Mouse (Mus musculus): ENCODE data around the gene Hipk1. TPM values are rescaled to one million over a fixed set of nuclear protein-coding genes. Genes with fewer than 3 reads are reported as not detected.
A peak's percentile ranks its signal among the peaks of the same experiment; 100 is the strongest.
"Not testable (repeated sequence)": the region's sequence is repeated elsewhere in the genome, so short reads cannot be mapped to it uniquely, and the experiment has no call there.

Gene Hipk1
- total RNA-seq (2021): 100 to 1,000 TPM in 1 of 2 experiments, 10 to 100 TPM in 1; 98.1 to 109 TPM
- 50.8 and 61.5 TPM in 2 replicates for polyA plus RNA-seq (2012; rRNA removed)
- long read RNA-seq, full-length matches to known transcripts: 8 of 35 reads
- long read RNA-seq, partial matches to known transcripts: 6 of 35 reads
- long read RNA-seq, other reads (novel, unspliced or antisense): 21 of 35 reads

DNA sequence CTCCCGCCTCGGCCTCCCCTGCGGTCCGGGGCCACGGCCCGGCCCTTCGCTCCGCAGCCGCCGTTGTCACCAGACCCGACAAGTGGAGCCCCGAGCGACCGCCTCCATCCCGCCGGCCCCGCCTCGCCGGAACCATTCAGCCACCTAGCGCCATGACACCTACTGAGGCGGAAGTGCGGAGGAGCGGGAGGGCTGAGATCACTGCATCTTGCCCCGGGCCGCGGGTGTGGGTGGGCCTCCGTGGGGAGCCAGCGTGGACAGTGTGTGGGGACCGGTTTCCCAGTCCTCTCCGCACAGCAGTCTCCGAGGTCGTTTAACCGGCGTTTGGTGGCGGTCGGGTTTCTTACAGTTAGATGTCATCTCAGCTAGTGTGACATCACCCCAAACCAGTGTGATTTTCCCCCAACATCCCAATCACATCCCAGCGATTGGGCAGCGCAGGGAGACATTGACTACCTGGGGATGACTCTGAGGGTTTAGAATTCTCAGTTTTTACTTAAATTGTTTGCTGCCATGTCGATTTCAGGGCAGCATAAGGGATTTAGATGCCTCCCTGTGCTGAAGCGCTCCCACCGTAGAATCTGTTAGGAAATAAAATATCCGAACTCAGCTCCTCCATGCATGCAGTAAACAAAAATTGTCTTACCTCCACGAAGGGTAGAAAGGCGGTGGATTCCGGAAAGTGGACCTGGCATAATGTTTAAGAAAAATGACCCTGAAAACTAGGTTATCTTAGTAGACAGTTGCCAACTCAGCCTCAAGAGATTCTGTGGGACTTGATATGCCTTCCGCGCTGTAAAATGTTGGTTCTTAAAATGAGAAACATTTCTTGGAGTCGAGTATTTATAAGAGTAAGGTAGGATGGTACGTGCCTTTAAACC lies at the start of gene Hipk1:
Hipk1 (minus strand) TSS at position 334 of the 881 bp plus-strand sequence.
- H3K27me3 ChIP-seq (ENCODE audit: control insufficient read depth, insufficient read depth, low read length): no peaks in the 10 kb centered on the region
- WGBS: 9% methylated on average over 48 of the region's 49 CpGs
- DNase-seq: peak; percentile 94 to 96
- H3K27ac ChIP-seq: peak within 1 kb of the TSS; percentile 97
- H3K4me1 ChIP-seq (ENCODE audit: control insufficient read depth, insufficient read depth, low read length): peaks cover 24% of the 10 kb centered on the region
- H3K9ac ChIP-seq (ENCODE audit: low read depth, low read length): peak within 1 kb of the TSS; percentile 87
- H3K36me3 ChIP-seq (ENCODE audit: control insufficient read depth, insufficient read depth, low read length): peaks cover 20% of the 10 kb centered on the region
- H3K79me2 ChIP-seq (replicated peaks; ENCODE audit: control insufficient read depth, insufficient read depth, low read length): peaks cover 2% of the 10 kb centered on the region
- peak within 1 kb of the TSS; percentile 93 for H3K4me3 ChIP-seq
- intact Hi-C loops (cut with DNase I): loop anchor here (1.0 to 2.0 kb wide), 3 partner anchors 11 to 19 kb away; partner anchors contain the start of genes Ap4b1, Dclre1b and Gm43064
- TF ChIP-seq POLR2A (IDR thresholded peaks at IDR 0.05; ENCODE audit: insufficient read depth, low read depth, low read length) (peak; percentile 90), EP300 (IDR thresholded peaks at IDR 0.05; ENCODE audit: insufficient read depth, low read depth, low read length) (peak; percentile 64; the same call in 1 of the 2 replicates), CTCF (IDR thresholded peaks at IDR 0.05) (0 out of 2 replicates have a peak, but pooled peaks have one; percentile 8)

- H3K9ac ChIP-seq (ENCODE audit: low read depth, low read length); intact Hi-C loops (cut with DNase I); H3K36me3 ChIP-seq (ENCODE audit: control insufficient read depth, insufficient read depth, low read length); H3K27me3 ChIP-seq (ENCODE audit: control insufficient read depth, insufficient read depth, low read length); H3K27ac ChIP-seq; DNase-seq; H3K4me1 ChIP-seq (ENCODE audit: control insufficient read depth, insufficient read depth, low read length); H3K4me3 ChIP-seq; H3K79me2 ChIP-seq (replicated peaks; ENCODE audit: control insufficient read depth, insufficient read depth, low read length): not testable (repeated sequence)
- WGBS: 86% methylated on average over 7 of the region's 7 CpGs
Observed at GRCm38 (mm10) chr3:103840946-103841345, 49.6 kb upstream of the Hipk1 start.

DNA sequence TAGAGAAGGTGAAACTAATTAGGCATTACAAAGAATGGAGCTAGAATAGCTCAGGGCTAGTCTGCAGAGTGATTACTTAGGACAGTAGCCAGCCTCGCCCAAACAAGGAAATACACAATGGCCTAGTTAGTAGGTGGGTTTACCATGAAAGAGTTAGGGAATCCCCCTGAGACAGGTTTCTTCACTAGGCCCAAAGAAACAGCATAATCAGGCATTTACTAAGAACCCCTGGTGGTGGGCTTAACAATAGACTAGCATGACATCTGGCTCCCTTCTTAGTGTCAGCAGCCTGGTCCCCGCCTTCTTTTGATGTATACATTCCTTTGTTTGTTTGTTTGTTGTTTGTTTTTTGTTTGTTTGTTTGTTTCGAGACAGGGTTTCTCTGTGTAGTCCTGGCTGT lies 48.8 kb upstream of the Hipk1 start:
- intact Hi-C loops (cut with DNase I); DNase-seq; H3K27me3 ChIP-seq (ENCODE audit: control insufficient read depth, insufficient read depth, low read length); H3K36me3 ChIP-seq (ENCODE audit: control insufficient read depth, insufficient read depth, low read length); H3K4me3 ChIP-seq; H3K27ac ChIP-seq; H3K79me2 ChIP-seq (replicated peaks; ENCODE audit: control insufficient read depth, insufficient read depth, low read length); H3K9ac ChIP-seq (ENCODE audit: low read depth, low read length); H3K4me1 ChIP-seq (ENCODE audit: control insufficient read depth, insufficient read depth, low read length): not testable (repeated sequence)
- 86% methylated on average over 3 of the region's 3 CpGs for WGBS

DNA sequence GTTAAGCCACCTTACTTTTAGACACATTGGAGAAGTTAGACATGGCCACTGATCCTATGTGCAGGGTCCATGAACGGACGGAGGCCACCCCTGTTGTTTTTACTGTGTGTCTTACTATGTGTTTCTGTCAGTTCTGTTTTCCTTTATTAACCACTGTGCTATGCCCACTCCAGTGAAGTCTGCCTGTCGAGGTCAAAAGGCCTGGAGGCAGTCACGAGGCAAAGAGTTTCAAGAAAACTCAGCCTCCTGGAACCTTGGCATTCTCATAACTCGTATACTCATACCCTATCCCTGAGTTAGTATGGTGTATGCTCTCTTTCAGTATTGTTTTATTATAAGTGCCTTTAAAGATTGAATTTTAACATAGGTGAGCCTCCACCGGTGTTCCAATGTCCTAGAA lies 48.3 kb upstream of the Hipk1 start:
- no peak overlapping the region for H3K27ac ChIP-seq
- intact Hi-C loops (cut with DNase I): no loop called here
- no peak overlapping the region for H3K4me3 ChIP-seq
- TF ChIP-seq CTCF (IDR thresholded peaks at IDR 0.05) (no peak), EP300 (IDR thresholded peaks at IDR 0.05; ENCODE audit: insufficient read depth, low read depth, low read length) (no peak), POLR2A (IDR thresholded peaks at IDR 0.05; ENCODE audit: insufficient read depth, low read depth, low read length) (no peak)
- H3K36me3 ChIP-seq (ENCODE audit: control insufficient read depth, insufficient read depth, low read length): no peaks in the 10 kb centered on the region
- no peak overlapping the region for H3K9ac ChIP-seq (ENCODE audit: low read depth, low read length)
- WGBS: 89% methylated on average over 6 of the region's 6 CpGs
- no peaks in the 10 kb centered on the region for H3K79me2 ChIP-seq (replicated peaks; ENCODE audit: control insufficient read depth, insufficient read depth, low read length)
- H3K4me1 ChIP-seq (ENCODE audit: control insufficient read depth, insufficient read depth, low read length): no peaks in the 10 kb centered on the region
- no peak for DNase-seq
- no peaks in the 10 kb centered on the region for H3K27me3 ChIP-seq (ENCODE audit: control insufficient read depth, insufficient read depth, low read length)

GRCm38 (mm10) chr3:103836453-103836852 lies 45.1 kb upstream of the Hipk1 start:
- Histone ChIP-seq H3K4me3 (no peak overlapping the region), H3K4me1 (ENCODE audit: control insufficient read depth, insufficient read depth, low read length) (no peaks in the 10 kb centered on the region), H3K27me3 (ENCODE audit: control insufficient read depth, insufficient read depth, low read length) (no peaks in the 10 kb centered on the region), H3K27ac (no peak overlapping the region), H3K79me2 (replicated peaks; ENCODE audit: control insufficient read depth, insufficient read depth, low read length) (no peaks in the 10 kb centered on the region), H3K9ac (ENCODE audit: low read depth, low read length) (no peak overlapping the region), H3K36me3 (ENCODE audit: control insufficient read depth, insufficient read depth, low read length) (no peaks in the 10 kb centered on the region)
- WGBS: 92% methylated on average over 5 of the region's 5 CpGs
- TF ChIP-seq CTCF (IDR thresholded peaks at IDR 0.05): no peak
- no peak for TF ChIP-seq EP300 (IDR thresholded peaks at IDR 0.05; ENCODE audit: insufficient read depth, low read depth, low read length)
- TF ChIP-seq POLR2A (IDR thresholded peaks at IDR 0.05; ENCODE audit: insufficient read depth, low read depth, low read length): no peak
- no peak for DNase-seq
- intact Hi-C loops (cut with DNase I): no loop called here

GRCm38 (mm10) chr3:103835951-103836310 lies 44.6 kb upstream of the Hipk1 start:
- WGBS: 74% methylated on average over 10 of the region's 10 CpGs
- TF ChIP-seq EP300 (IDR thresholded peaks at IDR 0.05; ENCODE audit: insufficient read depth, low read depth, low read length): no peak

More at GRCm38 (mm10) chr3:103835951-103836310, 44.6 kb upstream of the Hipk1 start:
- no peaks in the 10 kb centered on the region for H3K4me1 ChIP-seq (ENCODE audit: control insufficient read depth, insufficient read depth, low read length)
- H3K36me3 ChIP-seq (ENCODE audit: control insufficient read depth, insufficient read depth, low read length): no peaks in the 10 kb centered on the region
- DNase-seq: no peak
- intact Hi-C loops (cut with DNase I): no loop called here
- H3K27ac ChIP-seq: no peak overlapping the region
- no peak overlapping the region for H3K9ac ChIP-seq (ENCODE audit: low read depth, low read length)
- no peak overlapping the region for H3K4me3 ChIP-seq
- H3K79me2 ChIP-seq (replicated peaks; ENCODE audit: control insufficient read depth, insufficient read depth, low read length): no peaks in the 10 kb centered on the region
- H3K27me3 ChIP-seq (ENCODE audit: control insufficient read depth, insufficient read depth, low read length): no peaks in the 10 kb centered on the region

Data from heart, adult 2 months (tissue).